In genomic region chrX:13347027-13347840, GRCm38 (mm10) we compare ENCODE assay signal across 7 mouse cellular contexts.
DNase-seq lines count a peak whose midpoint lies in the region; ATAC-seq and TF ChIP-seq lines count a peak whose summit lies in the region.

No protein-coding gene starts in this region.

- no peaks in the 10 kb centered on the region for H3K36me3 ChIP-seq in limb, embryonic 11.5 days (ENCODE audit: control insufficient read depth, insufficient read depth, low read length)
- H3K36me3 ChIP-seq in midbrain, embryonic 13.5 days: no peaks in the 10 kb centered on the region
- no peaks in the 10 kb centered on the region for H3K36me3 ChIP-seq in small intestine, adult 2 months (ENCODE audit: control insufficient read depth, insufficient read depth, low read length)

- peak overlapping the region; percentile 93 for H3K27ac ChIP-seq in limb, embryonic 11.5 days (replicated peaks; ENCODE audit: low read depth, low read length)
- peak overlapping the region; percentile 96 for H3K27ac ChIP-seq in midbrain, embryonic 13.5 days
- H3K27ac ChIP-seq in small intestine, adult 2 months (ENCODE audit: insufficient read depth, low read depth, low read length): peak overlapping the region; percentile 72

- H3K9me3 ChIP-seq in limb, embryonic 11.5 days (ENCODE audit: control insufficient read depth, low read length): no peaks in the 10 kb centered on the region
- H3K9me3 ChIP-seq in midbrain, embryonic 13.5 days: no peaks in the 10 kb centered on the region

- peak overlapping the region; percentile 53 for H3K9ac ChIP-seq in limb, embryonic 11.5 days (ENCODE audit: low read length)
- H3K9ac ChIP-seq in midbrain, embryonic 13.5 days (replicated peaks): peak overlapping the region; percentile 66

- H3K4me3 ChIP-seq in limb, embryonic 11.5 days (ENCODE audit: low read depth, low read length): peak overlapping the region; percentile 28
- H3K4me3 ChIP-seq in midbrain, embryonic 13.5 days (replicated peaks): peak overlapping the region; percentile 40
- peak overlapping the region; percentile 86 for H3K4me3 ChIP-seq in small intestine, adult 2 months (ENCODE audit: low read depth, low read length)

- 0 out of 2 replicates have a peak, but pooled peaks cover 6% of the 10 kb centered on the region for H3K27me3 ChIP-seq in limb, embryonic 11.5 days (ENCODE audit: control insufficient read depth, insufficient read depth, low read length)
- H3K27me3 ChIP-seq in midbrain, embryonic 13.5 days: peaks cover 30% of the 10 kb centered on the region; the same call in 1 of the 2 replicates
- H3K27me3 ChIP-seq in small intestine, adult 2 months (ENCODE audit: control insufficient read depth, insufficient read depth, low read length): no peaks in the 10 kb centered on the region

- H3K4me1 ChIP-seq in limb, embryonic 11.5 days (ENCODE audit: control insufficient read depth, insufficient read depth, low read length): 0 out of 2 replicates have a peak, but pooled peaks cover 3% of the 10 kb centered on the region
- H3K4me1 ChIP-seq in midbrain, embryonic 13.5 days (replicated peaks): peaks cover 27% of the 10 kb centered on the region
- H3K4me1 ChIP-seq in small intestine, adult 2 months (ENCODE audit: control insufficient read depth, insufficient read depth, insufficient read length, low read length): peaks cover 15% of the 10 kb centered on the region; the same call in 1 of the 2 replicates

- peak; percentile 85 for ATAC-seq in limb, embryonic 11.5 days (ENCODE audit: insufficient number of reproducible peaks, low FRiP score, low TSS enrichment, low read depth)
- ATAC-seq in midbrain, embryonic 13.5 days: peak; percentile 93

- H3K4me2 ChIP-seq in limb, embryonic 11.5 days (ENCODE audit: low read depth, severe bottlenecking): peak overlapping the region; percentile 59
- H3K4me2 ChIP-seq in midbrain, embryonic 13.5 days (replicated peaks): peak overlapping the region; percentile 60

- DNase-seq in adrenal gland, adult 8-10 months: peak; percentile 62
- DNase-seq in embryo, embryonic 11.5 days (ENCODE audit: low read depth, low spot score): peak; percentile 65
- peak; percentile 99 for DNase-seq in heart, adult 11 months
- DNase-seq in kidney, adult 18-20 months: peak; percentile 50
- peak; percentile 73 for DNase-seq in limb, embryonic 11.5 days (ENCODE audit: low spot score)

- 5% methylated on average over 26 of the region's 27 CpGs for WGBS in limb, embryonic 11.5 days
- 8% methylated on average over 27 of the region's 27 CpGs for WGBS in midbrain, embryonic 13.5 days
- WGBS in small intestine, adult 2 months: 4% methylated on average over 24 of the region's 27 CpGs

- TF ChIP-seq POLR2A in small intestine, adult 2 months (IDR thresholded peaks at IDR 0.05; ENCODE audit: low read depth, low read length): no peak

- TF ChIP-seq CTCF in small intestine, adult 2 months (IDR thresholded peaks at IDR 0.05; ENCODE audit: extremely low read depth, insufficient read length, insufficient replicate concordance, low read depth, low read length): no peak

Comparison
In these comparisons a context has a peak if more than half of its experiments do, and no peak if none do; other contexts are left out.
1. Peak in every context shown above with its lines: DNase-seq, ATAC-seq, H3K4me3 ChIP-seq and H3K27ac ChIP-seq.
2. H3K4me3 ChIP-seq: peak in every context shown above with its lines; median percentile 86 in small intestine, adult 2 months; 40 in midbrain, embryonic 13.5 days; 28 in limb, embryonic 11.5 days.